Mouse (Mus musculus): Measurements from ENCODE around the gene Tesc.

The Tesc gene

DNA sequence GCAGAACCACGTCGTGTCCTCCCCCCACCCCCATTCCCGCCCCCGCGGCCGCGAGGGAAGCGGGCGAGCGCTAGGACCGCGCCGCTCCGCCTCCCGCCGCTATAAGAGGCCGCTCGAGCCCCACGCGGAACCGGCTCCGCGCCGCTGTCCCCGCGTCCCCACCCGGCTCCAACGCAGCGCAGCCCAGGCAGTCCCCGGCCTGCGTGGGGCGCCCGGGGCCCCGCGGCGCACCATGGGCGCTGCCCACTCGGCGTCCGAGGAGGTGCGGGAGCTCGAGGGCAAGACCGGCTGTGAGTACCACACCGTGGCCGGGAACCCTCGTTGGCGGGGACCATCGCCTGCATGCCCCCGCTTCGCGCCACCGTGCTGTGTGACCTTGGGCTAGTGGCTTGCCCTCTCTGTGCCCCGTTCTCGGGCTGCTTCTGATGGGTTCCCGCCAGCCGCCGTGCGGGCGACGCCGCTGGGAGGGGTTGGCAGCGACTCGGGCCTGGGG, at the start of gene Tesc:
Gene Tesc (plus strand): TSS at position 46 of the 493 bp plus-strand sequence.
- DNase-seq: peak in 1 of 2 experiments; percentile 12

DNA sequence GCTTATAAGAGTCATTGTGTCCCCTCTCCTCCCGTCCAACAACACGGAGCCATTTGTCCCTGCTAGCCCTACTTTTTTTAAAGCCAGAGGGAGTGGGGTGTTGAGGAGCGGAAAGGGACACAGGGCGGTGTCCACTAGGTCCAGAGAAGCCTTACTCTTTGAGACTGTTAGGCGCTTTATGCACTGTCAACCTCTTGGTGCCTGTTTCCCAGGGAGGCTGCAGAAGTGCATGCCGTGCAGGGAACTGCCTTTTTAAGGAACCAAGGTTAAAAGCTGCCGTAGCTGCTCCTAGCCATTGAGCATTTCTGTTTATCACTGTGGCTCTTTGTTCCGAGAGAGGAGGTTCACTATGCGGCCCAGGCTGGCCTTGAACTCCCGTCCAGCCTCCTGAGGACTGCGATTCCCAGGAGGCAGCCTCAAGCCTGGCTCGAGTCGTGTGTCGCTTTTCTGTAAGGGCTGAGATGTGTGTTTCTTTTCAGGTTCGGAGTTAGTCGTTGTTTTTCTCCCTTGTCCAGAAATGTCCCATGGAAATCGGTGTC, 49.3 kb upstream of the Tesc start:
- no peak for DNase-seq

DNA sequence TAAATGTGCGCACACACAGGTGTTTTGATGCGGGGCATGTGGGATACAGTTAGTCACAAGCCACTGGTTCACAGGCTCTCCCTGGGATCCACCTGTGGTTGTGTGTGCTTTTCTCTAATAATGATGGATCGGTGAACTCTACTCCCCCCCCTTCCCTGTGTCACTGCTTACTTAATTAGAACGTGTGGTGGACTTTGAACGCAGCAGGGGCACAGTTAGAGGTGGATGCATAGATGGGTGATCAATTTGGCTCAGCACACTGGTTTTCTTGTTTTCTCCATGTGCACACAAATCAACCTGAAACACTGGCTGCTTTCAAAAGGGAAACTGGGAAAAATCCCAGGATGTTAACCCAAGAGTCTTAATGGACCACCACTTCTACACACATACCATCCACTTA, 48.5 kb upstream of the Tesc start:
- DNase-seq: no peak

DNA sequence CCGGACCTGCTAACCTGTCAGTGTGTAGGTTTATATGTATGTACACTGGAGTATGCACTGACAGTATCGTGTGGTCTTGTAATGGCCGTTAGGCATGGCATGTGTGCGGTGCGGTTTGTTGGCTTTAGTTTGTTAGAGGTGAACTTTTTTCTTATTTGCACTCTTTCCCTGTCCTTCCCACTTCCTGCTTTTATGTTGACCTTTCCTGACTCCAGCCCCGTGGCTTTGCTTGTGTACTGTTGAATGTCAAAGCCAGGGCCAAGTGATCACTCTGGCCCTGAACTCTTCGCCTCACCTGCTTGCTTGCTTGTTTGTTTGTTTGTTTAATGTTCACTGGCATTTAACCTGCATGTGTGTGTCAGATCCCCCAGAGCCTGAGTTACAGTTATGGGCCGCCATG, 46.6 kb upstream of the Tesc start:
- DNase-seq: no peak

DNA sequence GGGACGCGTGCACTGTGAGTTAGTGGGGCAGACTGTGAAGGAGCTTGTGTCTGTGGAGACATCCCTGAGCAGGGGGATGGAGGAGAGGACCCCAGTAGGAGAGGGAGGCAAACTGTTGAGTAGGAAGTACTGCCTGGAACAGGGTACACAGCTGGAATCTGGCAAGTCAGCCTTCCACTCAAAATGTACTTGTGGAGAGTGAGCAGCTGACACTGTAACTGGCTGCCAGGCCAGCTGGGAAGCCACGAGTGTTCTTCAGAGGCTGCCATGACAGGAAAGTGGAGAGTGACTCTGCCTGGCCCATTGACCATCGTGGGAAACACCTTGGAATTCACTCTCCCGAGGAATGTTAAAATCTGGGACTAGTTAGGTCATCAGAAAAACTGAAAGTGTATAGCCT, 45.6 kb upstream of the Tesc start:
- DNase-seq: no peak

DNA sequence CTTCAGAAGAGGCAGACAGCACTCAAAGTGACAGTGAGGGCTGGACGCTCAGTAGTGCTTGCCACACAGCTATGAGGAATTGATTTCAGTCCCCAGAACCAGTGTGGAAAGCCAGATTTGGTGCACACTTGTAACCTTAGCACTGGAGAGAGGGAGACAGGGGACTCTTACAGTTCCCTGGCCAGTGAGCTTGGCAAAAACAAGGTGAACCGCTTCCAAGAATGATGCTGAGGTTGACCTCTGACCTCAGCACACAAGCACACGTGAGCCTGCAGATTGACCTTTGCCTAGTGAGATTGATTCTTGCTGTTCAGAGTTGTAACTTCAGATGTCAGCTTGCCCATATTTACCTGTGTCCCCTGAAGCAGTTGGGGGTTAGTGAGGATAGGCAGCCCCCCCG, 41.2 kb upstream of the Tesc start:
- DNase-seq: no peak

DNA sequence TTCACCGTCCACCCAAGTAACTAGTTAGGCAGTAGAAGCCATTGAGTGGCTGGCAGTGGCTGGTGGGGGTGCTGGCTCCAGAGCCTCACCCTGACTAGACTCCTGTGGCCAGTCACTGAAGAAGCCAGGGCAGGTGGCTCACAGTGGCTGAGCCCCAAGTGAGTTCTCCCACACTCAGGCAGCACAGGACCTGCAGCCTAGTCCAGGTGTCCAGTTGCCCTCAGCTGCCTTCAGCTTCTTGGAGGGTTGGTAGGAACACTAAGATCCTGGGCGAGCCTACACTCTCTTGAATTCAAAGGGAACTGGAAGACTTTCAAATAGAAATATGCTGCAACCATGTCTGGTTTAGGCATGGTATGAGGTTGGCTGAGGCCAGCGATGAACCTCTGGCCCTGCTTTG, 39.7 kb upstream of the Tesc start:
- DNase-seq: no peak

DNA sequence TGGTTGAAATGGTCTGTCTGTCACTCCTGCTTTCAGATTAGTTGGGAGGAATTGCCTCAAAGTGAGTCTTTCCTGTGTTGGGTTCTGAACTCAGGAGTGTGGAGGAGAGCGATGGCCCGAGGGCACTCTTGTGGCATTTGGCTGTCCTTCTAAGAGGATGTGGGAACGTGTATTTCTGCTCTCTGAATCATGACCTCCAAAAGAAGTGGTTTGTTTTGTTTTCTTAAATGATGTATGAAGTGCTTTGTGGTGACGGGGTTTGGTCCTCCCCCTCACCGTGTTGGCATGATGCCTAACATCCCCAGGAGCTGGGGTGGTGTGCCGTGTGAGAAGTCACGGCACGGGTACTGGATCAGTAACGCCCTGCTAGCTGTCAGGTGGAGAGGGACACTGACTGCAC, 39.2 kb upstream of the Tesc start:
- DNase-seq: no peak

DNA sequence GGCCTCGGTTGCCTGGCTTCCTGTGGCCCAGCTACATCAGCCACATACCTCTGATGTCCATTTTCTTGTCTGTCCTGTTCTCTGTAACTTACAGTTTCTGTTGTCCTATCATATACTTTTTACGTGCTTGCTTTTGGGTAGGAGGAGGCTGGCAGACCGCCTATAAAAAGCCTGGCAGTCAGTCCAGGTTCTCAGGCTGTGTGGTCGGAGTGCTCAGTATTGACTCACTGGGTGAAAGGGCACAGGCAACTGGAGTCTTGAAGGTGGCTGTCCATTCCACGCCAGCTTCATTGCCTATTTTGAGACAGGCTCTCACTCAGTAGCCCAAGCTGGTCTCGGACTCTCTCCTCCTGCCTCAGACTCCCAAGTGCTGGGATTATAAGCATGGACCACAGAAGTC, 37.8 kb upstream of the Tesc start:
- DNase-seq: no peak

DNA sequence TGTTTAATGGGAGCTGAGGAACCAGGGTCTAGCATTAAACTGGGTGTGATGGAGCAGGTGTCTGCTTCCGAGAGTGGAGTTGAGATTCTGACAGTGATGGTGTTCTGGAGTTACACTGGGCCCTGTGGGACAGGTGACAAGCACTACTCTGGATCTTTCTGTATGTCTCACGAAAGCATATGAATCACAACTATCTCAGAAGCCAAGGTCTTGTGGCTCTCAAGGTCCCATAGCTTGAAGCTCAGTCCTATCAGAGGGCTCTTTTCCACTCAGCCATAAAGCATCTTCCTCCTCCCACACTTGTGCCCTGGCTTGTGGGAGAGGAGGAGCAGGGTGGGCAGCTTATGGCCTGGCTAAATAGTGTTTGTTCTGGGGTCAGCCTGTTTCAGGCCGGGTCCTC, 36.6 kb upstream of the Tesc start:
- DNase-seq: no peak

DNA sequence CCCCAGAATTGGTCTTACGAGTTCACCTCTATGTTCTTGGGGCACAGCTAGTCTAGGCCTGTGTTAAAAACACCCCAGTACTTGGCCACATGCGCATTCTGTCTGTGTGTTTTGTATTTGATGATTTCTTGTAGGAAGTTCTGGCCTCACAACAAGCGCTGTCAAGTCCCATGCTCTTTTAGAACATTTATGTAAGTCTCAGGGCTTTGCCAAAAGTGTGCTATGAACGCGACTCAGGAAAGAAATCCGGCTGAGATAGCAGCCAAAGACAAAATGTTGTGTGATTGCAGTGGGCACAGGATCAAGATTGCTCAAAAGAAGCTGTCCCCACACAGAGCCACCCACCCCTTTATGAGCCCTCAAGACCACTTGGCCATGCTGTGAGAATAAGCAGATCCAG, 34.0 kb upstream of the Tesc start:
- DNase-seq: no peak

DNA sequence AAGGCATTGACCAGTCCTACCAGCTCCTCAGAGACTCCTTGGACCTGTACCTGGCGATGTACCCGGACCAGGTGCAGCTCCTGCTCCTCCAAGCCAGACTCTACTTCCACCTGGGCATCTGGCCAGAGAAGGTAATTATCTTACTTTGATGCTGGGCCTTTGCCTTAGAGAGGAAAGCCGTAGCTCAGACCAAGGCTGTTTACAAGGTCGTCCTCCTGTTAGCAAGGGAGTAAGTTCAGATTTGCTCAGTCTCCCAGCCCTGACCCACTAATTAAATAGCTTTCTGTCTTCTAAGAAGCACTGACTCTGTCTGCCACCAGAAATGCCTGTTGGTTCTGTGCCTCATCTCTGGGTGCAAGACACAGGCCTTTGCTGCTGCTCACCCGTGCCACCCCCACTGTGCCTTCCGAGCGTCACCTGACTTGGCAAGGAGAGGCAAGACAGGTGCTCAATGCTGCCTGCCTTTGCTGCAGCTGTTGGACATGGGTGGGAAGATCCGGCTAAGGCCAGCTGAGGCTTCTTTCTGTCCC, 32.1 kb upstream of the Tesc start:
- no peak for DNase-seq

DNA sequence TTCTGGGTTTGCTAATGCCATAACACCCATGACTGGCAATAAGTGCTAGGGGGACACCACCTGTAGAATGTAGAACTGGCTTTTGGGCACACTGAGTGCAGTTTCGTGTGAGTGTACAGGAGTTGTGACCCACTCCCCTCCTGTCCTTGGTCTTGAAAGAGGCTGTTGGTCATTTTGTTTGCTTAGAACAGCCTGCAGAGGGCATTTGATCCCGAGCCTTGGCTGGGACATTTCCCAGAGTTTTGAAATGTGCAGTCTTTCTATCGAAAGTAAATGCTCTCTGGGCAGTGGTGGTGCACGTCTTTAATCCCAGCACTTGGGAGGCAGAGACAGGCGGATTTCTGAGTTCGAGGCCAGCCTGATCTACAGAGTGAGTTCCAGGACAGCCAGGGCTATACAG, 31.6 kb upstream of the Tesc start:
- no peak for DNase-seq

DNA sequence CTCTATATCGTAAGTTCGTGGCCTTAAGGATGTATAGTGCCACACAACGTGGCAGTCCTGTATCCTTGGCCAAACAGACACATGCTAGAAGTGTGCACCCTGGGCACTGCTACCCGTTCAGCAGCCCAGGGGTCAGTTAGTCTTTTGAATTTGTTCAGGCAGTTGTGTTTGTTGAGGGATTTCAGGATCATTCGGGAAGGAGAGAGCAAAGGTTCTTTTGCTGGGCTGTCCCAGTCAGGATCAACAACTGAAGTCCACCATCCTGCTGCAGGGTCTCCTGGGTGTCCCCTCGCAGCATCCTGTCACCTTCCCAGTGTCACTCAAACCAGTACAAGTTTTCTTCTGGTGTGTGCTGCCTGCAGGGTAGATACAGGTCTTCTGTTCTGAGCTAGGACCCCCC, 31.0 kb upstream of the Tesc start:
- no peak for DNase-seq

DNA sequence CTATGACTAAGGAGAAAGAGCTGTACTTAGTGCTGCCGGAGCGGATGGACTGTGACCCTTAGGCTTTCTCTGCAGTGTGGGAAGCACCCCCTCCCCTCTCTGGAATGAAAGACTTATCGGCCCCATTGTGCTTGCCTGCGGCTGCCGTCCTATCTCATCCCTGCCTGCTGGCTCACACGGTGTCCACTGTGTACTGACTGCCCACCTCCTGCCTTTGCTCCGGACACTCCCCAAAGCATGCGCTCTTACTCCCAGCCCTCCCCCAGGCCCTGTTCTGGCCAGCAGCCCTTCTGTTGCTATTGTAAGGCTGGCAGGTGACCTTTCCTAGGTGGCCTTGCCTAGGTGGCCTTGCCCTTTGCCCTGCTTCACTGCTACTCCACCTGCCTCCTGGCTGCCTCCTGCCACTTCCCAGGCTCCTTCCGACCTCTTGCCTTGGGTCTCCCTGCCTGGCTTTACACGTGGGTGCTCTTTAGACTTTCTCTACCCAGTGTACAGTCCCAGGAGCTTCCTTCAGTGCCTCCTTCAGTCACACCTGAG, 30.0 kb upstream of the Tesc start:
- DNase-seq: no peak

DNA sequence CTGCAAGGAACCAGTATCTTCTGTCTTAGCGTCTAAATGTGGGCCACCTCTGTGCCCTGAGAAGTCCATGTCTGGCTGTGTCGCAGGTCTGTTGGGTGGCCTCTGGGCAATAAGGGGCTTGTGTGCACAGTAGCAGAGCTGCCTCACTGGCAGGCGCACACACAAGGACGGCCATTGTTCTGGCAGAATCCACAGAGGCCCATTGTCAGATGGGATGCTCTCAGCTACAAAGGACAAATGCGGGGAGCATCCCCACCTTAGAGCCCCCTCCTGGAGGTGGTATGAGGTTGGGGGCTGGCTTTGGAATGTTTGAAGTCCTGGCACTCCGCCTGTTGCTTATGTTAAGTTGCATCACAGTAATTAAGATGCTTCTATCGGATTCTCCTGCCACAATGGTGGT, 28.5 kb upstream of the Tesc start:
- no peak for DNase-seq

DNA sequence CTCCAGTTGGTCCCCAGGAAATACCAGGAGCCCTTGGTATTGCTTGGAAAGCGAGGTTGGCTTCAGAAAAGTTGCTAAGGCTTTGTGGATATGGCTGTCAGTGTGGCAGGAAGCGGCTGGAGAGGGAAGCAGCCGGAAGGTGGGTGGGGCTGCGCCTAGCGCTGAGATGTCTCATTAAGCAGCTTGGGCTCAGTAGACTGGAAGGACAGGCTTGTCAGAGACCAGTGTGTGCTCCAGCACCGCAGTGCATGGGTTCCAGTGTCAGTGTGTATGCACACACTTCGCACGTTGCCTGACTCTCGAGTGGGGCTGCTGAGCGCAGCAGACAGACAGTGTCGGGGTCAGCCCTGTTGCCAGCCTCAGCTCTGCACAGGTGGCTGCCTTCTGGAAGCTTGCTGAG, 28.0 kb upstream of the Tesc start:
- no peak for DNase-seq

DNA sequence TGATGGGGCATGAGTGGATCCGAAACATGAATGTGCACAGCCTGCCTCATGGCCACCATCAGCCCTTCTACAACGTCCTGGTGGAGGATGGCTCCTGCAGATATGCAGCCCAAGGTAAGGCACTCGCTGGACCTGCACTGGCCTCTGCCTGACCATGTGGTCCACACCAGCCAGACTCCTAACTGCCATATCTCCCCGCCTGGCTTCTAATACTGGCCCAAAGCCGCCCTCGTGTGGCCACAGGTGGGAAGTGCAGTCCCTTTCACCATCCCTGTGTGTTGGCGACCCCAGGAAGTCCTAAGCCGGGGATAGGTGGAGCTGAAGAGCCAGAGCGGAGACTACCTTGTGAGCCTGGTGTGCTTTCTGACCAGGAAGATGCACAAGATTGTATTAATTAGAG, 25.5 kb upstream of the Tesc start:
- peak; percentile 58 to 63 for DNase-seq

DNA sequence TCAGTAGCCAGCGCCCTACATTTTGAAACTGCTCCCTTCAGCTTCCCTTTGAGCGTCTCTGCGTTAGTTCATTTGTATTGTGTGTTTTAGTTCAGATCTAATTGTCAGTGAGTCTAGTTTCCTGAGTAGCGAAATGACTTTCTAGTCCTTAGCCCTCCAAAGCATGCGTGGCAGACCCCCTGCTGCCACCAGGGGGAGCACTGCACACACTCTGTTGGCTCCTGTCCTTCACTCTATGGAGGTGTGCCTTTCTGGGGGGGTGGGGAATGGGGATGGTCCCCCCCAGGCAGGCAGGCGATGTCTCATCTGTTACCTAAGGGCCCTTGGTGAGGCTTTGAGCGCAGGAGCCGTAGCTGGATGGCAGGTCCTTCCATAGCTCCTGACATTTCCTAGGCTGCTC, 22.9 kb upstream of the Tesc start:
- DNase-seq: peak; percentile 62 to 68

DNA sequence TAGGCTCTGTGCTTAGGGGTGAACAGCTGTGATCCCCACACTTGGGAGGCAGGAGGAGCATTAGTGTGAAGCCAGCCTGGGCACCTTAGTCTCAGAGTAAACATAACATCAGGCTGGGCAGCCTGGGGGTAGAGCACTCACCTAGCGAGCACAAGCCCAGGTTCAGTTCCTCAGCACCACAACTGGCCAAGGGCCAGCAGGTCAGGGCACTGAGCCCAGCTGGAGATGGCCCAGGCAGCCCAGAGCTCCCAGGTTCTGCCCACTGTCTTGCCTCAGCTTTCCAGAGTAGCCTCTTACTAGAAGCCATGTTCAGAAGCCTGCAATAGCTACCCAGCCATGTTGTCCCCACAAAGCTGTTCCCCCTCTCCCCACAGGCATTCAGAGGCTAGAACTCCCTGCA, 21.8 kb upstream of the Tesc start:
- DNase-seq: no peak

DNA sequence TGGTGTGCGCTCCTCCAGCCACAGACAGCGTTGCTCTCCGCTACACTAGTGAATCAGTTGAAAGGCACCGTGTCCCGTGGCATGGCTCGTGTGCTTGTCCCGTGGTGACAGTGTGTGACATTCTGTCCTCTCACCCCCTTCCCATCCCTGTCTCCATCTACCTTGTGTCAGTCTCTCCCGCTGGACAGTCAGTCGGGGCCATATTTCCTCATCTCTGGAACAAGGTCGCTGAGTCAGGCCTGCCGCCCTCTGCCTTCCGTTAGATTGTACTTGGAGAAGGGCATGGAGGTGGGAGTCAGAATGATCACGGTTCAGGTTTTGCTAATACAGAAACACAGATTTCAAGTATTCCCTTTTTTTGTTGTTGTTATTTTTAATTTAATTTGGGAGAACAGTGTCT, 19.2 kb upstream of the Tesc start:
- no peak for DNase-seq

DNA sequence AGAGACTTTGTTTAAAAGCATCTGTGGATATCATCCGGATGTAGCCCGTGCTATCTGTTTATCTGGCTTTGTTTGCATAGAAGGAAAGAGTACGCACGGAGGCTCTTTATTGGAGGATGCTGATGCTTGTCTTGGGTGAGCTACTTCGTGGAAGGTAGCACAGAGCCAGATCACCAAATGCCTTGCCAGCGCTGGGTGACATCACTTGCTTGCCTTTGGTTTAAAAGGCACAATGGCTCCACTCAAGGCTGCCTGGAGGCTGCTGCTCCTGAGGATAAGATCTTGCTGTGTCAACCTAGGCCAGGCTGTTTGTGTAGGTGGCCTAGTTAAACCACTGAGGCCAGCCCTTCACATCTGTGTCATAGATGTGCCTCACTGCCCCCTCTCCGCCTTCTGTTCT, 16.7 kb upstream of the Tesc start:
- no peak for DNase-seq

DNA sequence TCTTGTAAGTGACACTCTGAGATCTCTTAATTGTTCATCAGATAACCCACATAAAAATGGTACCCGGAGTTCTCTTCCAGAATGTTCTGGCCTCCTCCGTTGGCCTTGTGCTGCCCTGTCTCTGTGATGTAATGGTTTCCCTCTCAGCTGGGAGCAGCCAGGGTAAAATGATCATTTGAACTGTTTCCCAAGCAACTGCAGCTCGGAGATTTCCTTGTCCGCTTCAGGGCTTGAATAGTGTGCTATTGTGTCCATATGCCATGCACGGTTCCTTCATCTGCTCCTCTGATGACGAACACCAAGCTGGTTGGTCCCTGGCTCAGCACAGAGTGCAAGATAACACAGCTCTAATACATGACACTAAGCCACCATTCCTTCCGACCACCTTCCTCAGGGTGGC, 15.7 kb upstream of the Tesc start:
- no peak for DNase-seq

DNA sequence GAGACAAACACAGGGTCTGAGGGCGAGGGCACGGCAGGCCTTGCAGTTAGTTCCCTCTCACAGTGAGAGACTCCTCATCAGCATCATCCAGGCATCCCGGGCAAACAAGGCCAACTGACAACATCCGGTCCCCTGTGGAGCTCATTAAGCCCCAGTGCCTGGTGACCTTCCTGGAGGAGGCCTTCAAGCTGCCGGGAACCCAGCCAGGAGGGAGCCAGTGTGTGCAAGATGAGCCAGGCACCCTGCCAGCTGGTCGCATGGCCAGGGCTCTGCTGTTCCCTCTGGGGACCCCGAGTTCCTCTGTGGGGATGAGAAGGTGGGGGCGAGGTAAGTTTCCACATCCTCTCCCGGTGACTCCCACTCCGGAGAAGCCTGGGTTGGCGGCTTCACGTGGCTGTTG, 12.5 kb upstream of the Tesc start:
- no peak for DNase-seq

DNA sequence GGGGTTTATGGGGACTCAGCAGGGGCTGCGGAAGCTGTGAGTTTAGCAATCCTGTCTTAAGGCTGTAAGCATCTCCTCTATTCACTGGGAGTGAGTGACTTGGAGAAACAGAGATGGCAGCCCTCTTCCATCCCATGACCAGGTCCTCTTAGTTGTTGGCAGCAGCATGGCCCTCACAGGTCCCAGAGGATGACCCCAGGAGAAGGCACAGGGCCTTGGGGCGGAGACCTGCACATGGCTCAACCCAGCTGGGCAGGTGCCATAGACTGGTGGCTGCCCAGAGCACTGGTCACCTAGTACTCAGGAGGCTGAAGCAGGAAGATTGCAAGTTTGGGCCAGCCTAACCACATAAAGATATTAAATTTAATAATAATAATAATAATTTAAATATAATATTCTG, 11.9 kb upstream of the Tesc start:
- DNase-seq: no peak
